Mouse (Mus musculus): ENCODE data around the gene Aven.
"Not testable (repeated sequence)": the region's sequence is repeated elsewhere in the genome, so short reads cannot be mapped to it uniquely, and the experiment has no call there.

Aven gene

DNA sequence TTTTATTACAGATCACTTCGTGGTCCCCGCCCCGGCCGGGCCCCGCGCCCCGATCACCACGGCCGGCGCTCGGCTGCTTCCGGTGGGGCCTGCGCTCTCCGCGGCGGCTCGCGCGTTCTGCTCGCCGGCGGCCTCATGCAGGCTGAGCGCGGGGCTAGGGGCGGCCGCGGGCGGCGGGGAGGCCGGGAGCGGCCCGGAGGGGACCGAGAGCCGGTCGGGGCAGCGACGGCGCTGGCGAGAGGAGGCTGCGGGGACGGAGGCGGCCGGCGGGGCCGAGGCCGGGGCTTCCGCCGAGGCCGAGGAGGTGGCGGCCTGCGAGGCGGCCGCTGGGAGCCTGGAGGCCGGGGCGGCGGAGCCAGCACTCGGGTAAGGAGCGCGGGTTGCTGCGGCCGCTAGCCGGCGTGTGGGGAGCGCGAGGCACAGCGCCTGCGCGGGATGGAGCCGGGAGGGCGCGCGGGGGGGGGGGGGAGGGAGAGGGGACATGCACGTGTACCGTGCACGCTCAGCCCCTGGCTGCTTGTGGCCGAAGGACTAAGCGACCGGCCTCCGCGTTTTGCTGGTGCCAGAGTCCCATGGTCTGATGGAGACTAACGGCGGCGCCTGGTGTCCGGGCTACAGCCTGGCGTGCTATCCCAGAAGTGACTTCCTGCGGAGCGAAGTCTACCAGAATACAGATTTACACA is at the start of gene Aven:
Gene Aven (plus strand): TSS at position 109 of the 683 bp plus-strand sequence.
- DNase-seq (ENCODE audit: low spot score) = peak; percentile 71

DNA sequence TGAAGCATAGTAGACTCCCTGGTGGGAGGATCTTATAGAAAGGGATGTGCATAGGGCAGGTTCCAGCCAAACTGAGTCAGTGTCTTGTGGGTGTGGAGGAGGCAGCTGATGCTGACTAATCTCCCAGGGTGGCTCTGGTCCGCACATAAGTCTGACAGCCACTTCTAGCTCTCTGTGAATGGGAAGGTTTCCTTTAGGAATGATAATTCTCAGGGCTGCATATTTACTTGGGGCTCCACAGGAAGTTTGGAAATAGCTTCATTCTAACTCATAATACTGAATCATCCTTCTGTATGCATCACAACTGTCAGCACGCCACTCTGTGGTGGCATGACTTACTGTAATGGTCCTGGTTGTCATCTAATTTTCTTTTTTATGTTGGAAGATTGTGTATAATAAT is 49.3 kb upstream of the Aven start:
- DNase-seq (ENCODE audit: low spot score) = no peak

DNA sequence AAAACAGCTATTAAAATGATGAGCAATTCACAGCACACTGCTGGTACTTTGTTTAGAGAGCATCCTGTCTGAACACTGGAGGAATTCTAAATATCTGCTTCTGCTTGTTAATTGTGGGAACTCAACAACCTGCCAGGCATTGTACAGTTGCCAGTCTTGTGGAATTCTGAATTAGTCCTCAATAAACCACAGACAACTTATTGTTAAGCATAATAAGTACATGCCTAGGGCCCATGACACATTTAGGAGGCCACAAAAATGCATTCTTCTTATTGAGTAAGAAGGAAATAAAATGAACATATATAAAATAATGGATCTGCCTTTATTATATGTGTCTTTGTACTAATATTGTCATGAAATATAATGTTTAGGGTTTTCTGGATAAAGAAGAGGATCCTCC is 47.3 kb upstream of the Aven start:
- DNase-seq (ENCODE audit: low spot score) = no peak

DNA sequence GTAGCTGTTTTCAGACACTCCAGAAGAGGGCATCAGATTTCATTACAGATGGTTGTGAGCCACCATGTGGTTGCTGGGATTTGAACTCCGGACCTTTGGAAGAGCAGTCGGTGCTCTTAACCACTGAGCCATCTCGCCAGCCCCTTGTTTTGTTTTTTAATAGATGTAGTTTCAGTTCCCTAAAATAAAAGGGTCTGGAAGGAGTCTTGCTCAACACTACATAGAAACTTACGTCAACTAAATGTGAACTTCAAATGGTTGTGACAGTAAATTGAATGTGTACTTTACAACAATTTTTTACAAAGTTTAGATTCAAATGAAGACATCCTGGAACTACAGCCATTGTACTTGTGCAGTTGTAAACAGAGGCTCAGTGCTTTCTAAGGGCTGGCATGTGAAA is 44.7 kb upstream of the Aven start:
- not testable (repeated sequence) for DNase-seq (ENCODE audit: low spot score)

DNA sequence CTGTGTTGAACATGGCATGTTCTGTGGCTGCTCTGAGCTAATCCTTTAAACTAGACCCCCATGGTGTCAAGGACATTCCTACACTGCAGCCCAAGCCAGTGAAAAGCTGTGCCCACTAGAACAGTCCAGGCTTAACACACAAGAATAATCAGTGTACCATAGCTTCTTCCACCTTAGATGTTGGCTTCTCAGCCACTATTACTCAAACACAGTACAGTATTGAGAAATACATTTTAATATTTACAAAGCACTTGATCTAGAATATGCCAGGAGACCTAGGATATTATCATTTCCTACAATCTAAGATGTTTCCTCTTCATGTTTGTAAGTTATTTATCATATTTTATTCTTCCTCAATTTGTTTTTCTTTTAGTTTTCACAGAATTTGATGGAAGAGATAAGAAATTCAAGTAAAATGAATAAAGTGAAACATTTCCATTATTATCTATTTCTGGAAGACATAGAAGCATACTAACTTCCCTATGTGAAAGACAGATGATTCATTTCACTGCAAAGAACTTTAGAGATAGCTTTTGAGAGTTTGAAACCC is 44.2 kb upstream of the Aven start:
- DNase-seq (ENCODE audit: low spot score) = no peak

DNA sequence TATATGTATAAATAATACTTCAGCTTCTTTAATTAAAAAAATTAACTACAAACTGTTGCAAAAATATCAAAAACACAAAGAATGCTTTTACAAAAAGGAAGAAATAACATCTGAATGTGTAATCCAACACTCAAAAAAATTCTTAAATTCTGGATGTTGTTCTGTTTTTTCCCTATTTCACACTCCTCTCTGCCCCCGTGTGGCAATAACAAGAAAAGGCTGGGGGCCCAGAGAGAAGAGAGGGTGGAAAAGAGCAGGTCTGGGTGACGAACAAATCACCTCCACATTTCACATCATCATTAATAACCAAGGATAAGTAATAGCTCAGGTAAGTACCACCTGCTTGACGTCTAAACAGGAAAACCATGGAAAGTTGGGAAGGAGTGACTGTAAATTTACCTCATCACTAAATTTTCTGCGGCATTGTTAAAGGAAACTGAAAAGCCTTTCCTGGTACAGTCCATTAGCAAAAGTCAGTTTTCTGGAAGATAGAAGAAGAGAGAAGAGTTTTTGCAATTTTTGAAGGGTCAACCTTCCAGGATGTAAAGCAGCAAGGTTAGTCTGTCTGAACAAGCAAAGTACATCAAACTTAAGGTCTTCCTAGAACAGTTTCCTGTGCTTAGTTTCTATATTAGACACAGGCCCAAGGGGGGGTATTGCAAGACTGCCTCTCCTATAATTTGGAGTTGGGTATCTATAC is 43.0 kb upstream of the Aven start:
- DNase-seq (ENCODE audit: low spot score) = peak; percentile 21

DNA sequence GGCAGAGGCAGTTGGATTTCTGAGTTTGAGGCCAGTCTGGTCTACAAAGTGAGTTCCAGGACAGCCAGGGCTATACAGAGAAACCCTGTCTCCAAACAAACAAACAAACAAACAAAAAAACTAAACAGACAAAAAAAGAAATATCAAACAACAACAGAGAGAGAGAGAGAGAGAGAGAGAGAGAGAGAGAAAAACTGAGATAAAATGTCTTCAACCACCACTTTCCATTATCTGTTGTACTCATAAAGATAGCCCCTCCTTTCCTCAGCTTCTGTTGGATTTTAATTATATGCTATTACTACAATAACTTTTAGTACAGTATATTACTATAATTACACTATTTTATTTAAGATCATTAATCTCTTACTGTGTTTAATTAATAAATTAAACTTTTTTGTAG is 40.3 kb upstream of the Aven start:
- not testable (repeated sequence) for DNase-seq (ENCODE audit: low spot score)

DNA sequence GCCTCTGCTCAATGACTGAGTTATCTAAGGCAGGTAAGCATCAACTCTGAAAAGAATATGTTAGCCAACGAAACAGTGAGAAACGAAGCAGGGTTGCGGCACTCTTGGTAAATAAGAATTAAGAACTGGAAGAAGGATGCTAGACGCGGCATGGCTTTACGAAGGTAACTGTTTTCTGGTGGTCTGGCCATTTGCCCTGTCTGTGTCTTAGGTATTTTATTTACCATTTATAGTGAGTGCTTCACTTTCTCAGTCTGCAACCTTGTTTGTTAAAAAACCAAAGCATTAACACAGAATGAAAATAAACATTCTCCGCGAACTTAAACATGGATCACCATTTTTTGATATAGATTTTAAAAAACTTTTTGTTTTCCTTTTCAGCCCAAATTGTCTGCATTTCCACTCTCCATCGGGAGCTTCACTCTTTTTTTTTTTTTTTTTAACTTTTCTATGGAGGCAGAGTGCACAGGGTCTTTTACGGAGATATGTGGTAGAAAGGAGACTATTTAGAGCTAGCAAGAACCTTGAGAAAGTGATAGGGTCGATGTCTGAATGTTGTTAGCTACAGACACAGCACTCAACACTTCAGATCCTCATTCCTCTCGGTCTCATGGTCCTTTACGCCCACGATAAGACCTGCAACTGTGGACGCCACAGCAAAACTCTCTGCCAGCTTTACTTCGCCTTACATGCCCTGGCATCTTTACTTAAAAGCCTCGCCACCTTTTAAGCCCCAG is 38.5 kb upstream of the Aven start:
- DNase-seq (ENCODE audit: low spot score) = no peak

DNA sequence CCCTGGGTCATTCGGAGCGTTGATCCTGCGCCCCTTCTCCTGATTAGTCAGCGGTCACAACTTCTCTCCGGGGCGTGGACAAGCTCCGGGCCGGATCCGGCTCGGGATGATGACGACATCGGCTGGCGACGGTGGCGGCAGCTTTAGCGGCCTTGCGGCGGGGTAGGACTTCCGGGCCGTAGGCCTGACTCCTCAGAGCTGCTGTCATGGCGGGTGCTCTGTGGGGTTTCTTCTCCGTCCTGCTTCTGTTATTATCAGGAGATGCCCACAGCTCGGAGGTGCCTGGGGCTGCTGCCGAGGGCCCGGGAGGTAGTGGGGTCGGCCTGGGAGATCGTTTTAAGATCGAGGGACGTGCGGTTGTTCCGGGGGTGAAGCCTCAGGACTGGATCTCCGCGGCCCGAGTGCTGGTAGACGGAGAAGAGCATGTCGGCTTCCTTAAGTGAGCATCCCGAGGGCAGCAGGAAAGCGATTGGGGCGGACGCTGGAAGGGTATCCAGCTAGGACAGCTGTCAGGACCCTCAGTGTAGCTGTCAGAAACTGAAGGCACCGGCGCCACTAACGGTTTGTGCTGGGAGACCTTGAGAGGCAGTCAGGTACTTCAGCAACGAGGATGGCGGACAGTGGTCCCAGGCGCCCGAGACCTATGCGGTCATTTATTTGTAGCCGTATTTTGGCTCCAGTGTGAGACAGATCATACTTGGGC is 37.8 kb upstream of the Aven start, which contains the start of gene Emc7:
Gene Emc7 (plus strand): TSS at position 136 of the 703 bp plus-strand sequence.
- peak; percentile 99 for DNase-seq (ENCODE audit: low spot score)

DNA sequence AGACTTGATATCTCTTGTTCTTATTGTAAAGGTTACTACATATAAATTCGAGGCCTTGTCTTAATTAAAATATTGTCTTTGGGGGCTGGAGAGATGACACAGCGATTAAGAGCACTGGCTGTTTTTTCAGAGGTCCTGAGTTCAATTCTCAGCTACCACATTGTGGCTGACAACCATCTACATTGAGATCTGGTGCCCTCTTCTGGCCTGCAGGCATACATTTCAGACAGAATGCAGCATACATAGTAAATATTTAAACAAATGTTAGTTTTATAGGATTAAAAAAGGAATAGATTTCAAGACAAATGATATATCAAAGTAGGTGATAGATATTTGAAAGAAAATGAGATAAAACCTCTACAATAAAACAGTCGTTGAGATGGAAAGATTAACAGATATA is 32.2 kb upstream of the Aven start:
- no peak for DNase-seq (ENCODE audit: low spot score)

DNA sequence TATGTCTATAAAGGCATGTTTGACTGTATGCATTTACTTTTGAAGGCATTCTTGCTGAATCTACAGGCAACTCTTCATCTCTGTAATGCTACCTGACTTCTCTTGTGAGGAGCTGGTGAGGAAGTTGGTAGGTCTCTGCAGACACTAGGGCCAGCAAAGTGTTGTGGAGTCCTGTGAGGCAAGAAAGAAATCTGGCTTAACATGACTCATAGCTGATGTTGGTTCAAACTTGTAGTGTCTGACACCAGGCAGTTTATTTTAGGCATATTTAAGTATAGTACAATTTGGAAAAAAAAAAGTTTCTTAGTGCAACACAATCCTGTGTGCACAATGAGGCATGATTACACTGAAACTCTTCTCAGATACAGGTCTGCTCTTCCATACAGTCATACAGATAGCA is 23.2 kb upstream of the Aven start:
- DNase-seq (ENCODE audit: low spot score) = no peak

DNA sequence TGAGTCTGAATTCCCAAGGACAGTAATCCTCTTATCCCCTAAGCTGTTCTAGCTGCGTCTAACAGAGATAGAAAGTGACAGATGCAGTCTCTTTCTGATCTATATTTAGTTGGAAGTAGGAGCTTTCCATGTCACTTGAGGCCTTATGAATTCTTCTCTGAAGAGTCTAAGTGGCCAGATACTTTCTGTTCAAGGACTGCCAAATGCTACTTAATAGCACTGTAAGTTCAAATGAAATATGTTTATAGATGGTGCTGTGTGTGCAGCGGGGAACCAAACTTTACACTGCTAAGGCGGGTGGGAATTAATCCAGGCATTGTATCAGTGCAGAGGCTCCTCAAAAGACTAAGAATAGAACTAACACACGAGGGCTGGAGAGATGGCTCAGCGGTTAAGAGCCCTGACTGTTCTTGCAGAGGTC is 21.8 kb upstream of the Aven start:
- DNase-seq (ENCODE audit: low spot score) = no peak

DNA sequence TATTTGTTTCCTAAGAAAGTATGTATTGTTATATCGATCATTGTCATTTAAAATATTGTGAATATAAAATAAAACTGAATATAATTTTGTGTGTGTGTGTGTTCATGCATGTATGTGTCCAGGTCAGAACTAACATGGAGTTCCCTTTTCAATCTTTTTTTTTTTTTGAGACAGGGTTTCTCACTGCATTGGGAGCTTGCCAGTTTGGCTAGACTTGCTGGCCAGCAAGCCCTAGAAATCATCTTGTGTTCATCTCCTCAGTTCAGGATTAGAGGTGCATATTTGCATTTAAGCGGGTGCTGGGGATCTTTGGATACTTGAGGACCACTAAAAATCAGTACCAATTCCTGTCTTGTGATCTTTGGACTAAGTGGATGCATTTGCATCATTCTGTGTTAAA is 20.7 kb upstream of the Aven start:
- no peak for DNase-seq (ENCODE audit: low spot score)

DNA sequence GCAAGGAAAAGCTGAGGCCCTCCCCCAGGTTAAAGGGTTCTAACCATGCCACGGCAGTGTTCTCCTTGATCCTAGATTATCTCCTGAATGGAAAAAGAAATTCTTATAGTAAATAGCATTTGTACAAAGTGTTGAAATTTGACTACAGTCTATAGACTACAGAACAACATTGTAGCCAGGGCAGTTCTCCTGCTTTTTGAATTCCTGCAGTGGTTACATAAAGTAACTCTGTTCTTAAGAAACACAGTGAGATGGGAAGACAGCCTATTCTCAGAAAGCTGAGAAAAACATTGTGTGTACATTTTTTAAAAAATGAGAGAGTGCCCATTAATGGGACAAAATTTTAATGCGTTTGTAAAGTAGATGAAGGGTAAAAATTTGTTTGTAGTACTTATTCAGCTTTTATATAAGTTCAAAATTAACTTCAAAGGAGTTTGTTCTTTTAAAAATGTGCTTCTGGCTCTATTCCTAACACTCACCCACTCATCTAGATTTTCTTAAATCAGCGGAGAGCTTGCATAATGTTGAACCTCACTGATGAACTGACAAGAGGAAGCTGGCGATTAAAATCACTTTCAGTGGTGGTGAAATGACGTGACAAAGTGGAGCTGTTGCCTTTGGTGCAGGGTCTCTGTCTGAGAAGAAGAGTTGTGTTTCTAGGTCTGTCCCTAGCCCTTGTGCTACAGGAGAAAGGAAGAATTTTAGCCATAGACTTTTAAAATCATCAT is 17.6 kb upstream of the Aven start:
- no peak for DNase-seq (ENCODE audit: low spot score)

DNA sequence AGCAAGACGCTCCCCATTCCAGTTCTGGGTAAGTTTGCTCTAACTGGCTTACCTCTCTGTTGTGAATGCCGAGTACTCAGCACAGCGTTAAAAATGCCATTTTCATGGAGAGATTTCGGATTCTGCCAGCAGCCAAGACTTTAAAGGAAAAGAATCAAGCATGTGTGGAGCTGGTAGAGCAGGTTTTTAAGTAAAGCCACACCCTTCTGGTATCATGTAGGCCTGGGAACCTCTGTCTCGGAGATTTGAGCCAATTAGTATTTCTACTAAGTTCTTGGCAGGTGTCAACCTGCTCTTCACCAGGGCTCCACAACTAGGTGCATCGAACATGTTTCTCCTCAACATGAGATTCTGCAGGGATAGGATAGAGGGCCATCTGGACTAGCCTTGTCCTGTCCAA is 16.2 kb upstream of the Aven start:
- no peak for DNase-seq (ENCODE audit: low spot score)

DNA sequence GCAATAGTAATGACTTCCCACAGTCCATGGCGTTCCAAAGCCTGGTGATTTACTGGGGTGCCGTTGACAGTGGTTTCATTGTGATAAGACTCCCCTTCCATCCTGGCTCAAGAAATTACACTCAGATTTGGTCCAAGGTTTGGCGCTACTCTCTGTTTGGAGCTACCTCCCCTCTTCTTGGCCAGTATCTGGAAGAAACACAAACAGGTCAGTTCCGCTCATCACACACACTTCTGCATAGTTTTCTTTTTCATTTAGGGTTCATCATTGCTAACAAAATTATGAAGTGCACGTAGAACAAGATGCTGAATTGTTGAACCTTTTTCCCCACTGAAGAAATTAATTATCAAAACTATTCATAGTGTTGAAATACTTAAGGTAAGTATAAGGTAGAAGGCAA is 12.1 kb upstream of the Aven start, which contains the start of gene Chrm5:
Gene Chrm5 (minus strand): TSS at position 101 of the 400 bp plus-strand sequence.
- no peak for DNase-seq (ENCODE audit: low spot score)

DNA sequence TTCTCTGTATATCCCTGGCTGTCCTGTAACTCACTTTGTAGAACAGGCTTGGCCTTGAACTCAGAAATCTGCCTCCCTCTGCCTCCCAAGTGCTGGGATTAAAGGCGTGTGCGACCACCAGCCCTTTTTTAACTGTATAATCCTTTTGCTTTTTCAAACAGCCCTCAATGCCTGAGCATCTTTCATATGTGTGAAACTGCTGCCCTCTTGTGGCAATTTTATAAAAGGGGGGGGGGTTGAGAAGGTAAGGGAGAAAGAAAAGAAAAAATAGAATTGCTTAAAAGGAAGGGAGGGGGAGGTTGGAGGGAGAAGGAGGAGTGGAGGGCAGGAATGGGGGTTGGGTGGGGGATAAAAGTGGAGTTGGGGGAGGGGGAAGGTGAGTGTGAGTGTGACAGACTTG is 11.2 kb upstream of the Aven start:
- no peak for DNase-seq (ENCODE audit: low spot score)

DNA sequence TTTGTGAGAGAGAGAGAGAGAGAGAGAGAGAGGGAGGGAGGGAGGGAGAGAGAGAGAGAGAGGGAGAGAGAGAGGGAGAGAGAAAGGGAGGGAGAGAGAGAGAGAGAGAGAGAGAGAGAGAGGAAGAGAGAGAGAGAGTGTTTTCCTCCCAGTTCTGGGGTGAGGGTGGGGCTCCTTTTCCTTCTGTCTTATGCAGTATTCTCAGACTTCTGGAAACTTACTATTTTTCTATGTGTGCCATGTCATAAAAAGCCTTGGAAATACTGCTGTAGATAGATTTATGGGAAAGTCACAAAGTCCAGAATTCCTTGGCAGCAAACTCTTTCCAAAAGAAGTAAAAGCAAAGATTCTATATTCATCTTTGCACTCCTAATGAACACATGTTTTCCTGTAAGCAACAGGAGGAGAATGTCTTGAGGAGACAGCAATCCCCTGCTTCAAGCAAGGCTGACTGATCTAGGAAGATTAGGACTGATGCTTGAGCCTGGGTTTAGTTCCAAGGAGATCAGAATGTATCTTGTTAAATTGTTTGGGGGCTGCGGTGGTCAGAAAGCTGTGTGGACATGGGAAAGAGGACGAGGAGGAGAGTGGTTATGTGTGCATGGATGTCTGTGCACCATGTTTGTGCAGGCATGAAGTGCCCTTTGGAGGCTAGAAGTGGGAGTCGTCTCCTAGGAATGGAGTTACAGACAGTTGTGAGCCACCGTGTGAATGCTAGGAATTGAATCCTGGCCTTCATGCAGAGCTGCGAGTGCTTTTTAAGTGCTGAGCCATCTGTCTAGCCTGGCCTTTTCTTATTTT is 10.0 kb upstream of the Aven start:
- DNase-seq (ENCODE audit: low spot score) = no peak

DNA sequence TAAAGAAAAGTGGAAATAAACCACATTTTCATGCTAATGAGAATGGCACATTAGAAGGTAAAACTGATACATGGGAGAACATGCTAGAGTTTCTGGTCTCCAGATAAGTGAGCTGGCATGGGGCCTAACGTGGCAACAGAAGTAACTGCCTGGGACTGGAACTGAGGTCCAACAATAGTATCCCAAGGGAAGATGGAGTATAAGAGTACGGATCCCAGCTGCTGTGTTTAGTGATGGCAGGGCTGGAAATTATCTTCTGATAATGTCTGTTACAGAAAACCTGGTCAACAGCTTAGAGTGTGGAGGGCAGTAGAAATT is 9.5 kb upstream of the Aven start:
- DNase-seq (ENCODE audit: low spot score) = no peak

DNA sequence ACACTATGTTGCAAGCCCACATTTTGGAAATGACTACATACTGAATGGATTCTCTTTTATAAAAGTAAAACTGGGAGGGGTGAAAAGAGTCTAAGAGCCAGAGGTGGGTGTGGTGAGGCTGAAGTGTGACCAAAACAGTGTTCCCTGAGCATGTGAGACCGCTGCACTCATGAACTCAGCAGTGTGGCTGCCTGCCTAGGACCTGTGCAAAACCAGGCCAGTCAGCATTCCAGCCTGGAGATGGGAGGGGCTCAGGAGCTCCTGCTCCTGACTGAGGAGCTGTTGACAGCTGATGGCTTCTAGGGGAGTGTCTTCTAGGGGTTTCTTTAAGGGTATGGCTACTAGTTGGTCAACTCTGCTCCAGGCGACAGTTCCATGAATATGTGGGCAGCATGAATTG is 7.9 kb upstream of the Aven start:
- no peak for DNase-seq (ENCODE audit: low spot score)
